Comparison of ENCODE assay signal across 8 mouse cellular contexts in genomic region chr11:101211970-101212369, GRCm38 (mm10). TPM values are rescaled to one million over a fixed set of nuclear protein-coding genes. Genes with fewer than 3 reads are reported as not detected.
DNase-seq lines count a peak whose midpoint lies in the region; ATAC-seq lines count a peak whose summit lies in the region.

No protein-coding gene starts in this region.

- peak; percentile 76 for DNase-seq in gastrocnemius, adult 18-20 months (ENCODE audit: low spot score)
- DNase-seq in gastrocnemius, postnatal 14 days, result no peak
- peak; percentile 28 for DNase-seq in urinary bladder, postnatal 25 days (ENCODE audit: low spot score)
- DNase-seq in urinary bladder, postnatal 36 days (ENCODE audit: low spot score in 2 of 2), result no peak
- peak; percentile 27 for DNase-seq in kidney, postnatal 10 days
- peak; percentile 51 for DNase-seq in retina, adult 2 months (ENCODE audit: low read depth, low spot score)
- no peak for DNase-seq in testis, postnatal 10 days (ENCODE audit: low spot score)

- peak; percentile 85 for ATAC-seq in erythroid progenitor cell, adult 5-6 weeks (replicated peaks; ENCODE audit: low FRiP score, poor library complexity, severe bottlenecking)

- intact Hi-C loops in gastrocnemius, postnatal 14 days (cut with DNase I; ENCODE audit: low total_unique reads), result loop anchor here (1.0 to 10.0 kb wide), 3 partner anchors 36 to 183 kb away; no protein-coding TSS in a partner anchor

RNA-seq across cellular contexts. Expression of gene Ezh1, which starts 14.3 kb away (rescaled TPM):
- 10 to 100 TPM; 25.3 to 26.3 TPM for total RNA-seq in gastrocnemius, adult 18-20 months (2021)
- total RNA-seq in gastrocnemius, postnatal 14 days (2021), result 10 to 100 TPM; 13.5 to 18.1 TPM
- 32.3 and 58.4 TPM in 2 replicates for total RNA-seq in erythroid progenitor cell, adult 5-6 weeks (2015; ENCODE audit: low replicate concordance)
- total RNA-seq in erythroid progenitor cell, adult 5-6 weeks (2017; ENCODE audit: low replicate concordance), result 43.8 and 53.9 TPM in 2 replicates

RNA-seq across cellular contexts. Expression of gene Ramp2, which starts 33.9 kb away (rescaled TPM):
- total RNA-seq in gastrocnemius, adult 18-20 months (2021), result 10 to 100 TPM; 30.1 to 31.0 TPM
- 10 to 100 TPM; 69.8 to 97.1 TPM for total RNA-seq in gastrocnemius, postnatal 14 days (2021)
- not detected in 2 replicates for total RNA-seq in erythroid progenitor cell, adult 5-6 weeks (2015; ENCODE audit: low replicate concordance)
- total RNA-seq in erythroid progenitor cell, adult 5-6 weeks (2017; ENCODE audit: low replicate concordance), result not detected in 2 replicates

RNA-seq across cellular contexts. Expression of gene Ccr10, which starts 36.7 kb away (rescaled TPM):
- not detected for total RNA-seq in gastrocnemius, adult 18-20 months (2021)
- under 1 TPM in 1 of 2 experiments, not detected in 1; 0.12 TPM for total RNA-seq in gastrocnemius, postnatal 14 days (2021)
- total RNA-seq in erythroid progenitor cell, adult 5-6 weeks (2015; ENCODE audit: low replicate concordance), result not detected in 2 replicates
- not detected in 2 replicates for total RNA-seq in erythroid progenitor cell, adult 5-6 weeks (2017; ENCODE audit: low replicate concordance)

RNA-seq across cellular contexts. Expression of gene Plekhh3, which starts 40.8 kb away (rescaled TPM):
- 10 to 100 TPM; 19.4 to 24.2 TPM for total RNA-seq in gastrocnemius, adult 18-20 months (2021)
- 10 to 100 TPM; 22.0 to 26.9 TPM for total RNA-seq in gastrocnemius, postnatal 14 days (2021)
- total RNA-seq in erythroid progenitor cell, adult 5-6 weeks (2015; ENCODE audit: low replicate concordance), result not detected in 2 replicates
- not detected in 2 replicates for total RNA-seq in erythroid progenitor cell, adult 5-6 weeks (2017; ENCODE audit: low replicate concordance)

RNA-seq across cellular contexts. Expression of gene Vps25, which starts 41.5 kb away (rescaled TPM):
- total RNA-seq in gastrocnemius, adult 18-20 months (2021), result 10 to 100 TPM; 46.1 to 46.8 TPM
- total RNA-seq in gastrocnemius, postnatal 14 days (2021), result 10 to 100 TPM; 38.1 to 39.0 TPM
- total RNA-seq in erythroid progenitor cell, adult 5-6 weeks (2015; ENCODE audit: low replicate concordance), result 133 and 142 TPM in 2 replicates
- 27.3 and 31.7 TPM in 2 replicates for total RNA-seq in erythroid progenitor cell, adult 5-6 weeks (2017; ENCODE audit: low replicate concordance)

Comparison
In these comparisons a context has a peak if more than half of its experiments do, and no peak if none do; other contexts are left out.
1. DNase-seq: peak in gastrocnemius, adult 18-20 months (single experiment), urinary bladder, postnatal 25 days (single experiment), kidney, postnatal 10 days (single experiment) and retina, adult 2 months (single experiment); none in gastrocnemius, postnatal 14 days (single experiment), urinary bladder, postnatal 36 days (0 of 2) and testis, postnatal 10 days (single experiment).
2. RNA of gene Ramp2, which starts 33.9 kb away (total RNA-seq): 69.8 to 97.1 TPM in gastrocnemius, postnatal 14 days and 30.1 to 31.0 TPM in gastrocnemius, adult 18-20 months; not detected in erythroid progenitor cell, adult 5-6 weeks; every median in the first group is over 10 times any median in the second.